Mouse (Mus musculus): ENCODE data around the gene Krt13. TPM values are rescaled to one million over a fixed set of nuclear protein-coding genes. Genes with fewer than 3 reads are reported as not detected.
A peak's percentile ranks its signal among the peaks of the same experiment; 100 is the strongest.

Krt13 gene
- polyA plus RNA-seq (2012; rRNA removed) (0.08 TPM in 1 of 2 replicates, not detected in the other), polyA plus RNA-seq (2014; fragmentation: Nextera tagmentation; extraction: Ambion mirVana) (not detected in 2 replicates)

DNA sequence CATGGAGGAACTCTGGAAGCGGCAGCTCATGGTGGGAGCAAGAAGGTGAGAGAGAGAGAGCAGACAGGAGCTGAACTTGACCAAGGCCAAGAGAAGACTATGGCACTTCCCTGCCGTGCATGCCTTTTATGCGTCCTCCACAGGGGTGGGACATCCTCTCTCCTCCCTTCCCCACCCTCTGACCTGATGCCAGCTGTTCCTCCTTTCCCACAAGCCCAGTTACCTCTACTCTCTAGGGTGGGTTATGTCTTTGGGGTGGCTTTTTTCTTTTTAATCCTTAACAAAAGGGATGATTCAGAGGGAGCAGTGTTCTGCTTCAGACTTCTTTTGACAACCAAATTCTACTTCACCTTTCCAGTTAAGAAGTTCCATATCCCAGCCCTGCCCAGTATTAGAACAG is at the start of gene Krt13:
TSS of gene Krt13 (minus strand) at position 101 of the 400 bp plus-strand sequence.
- H3K9ac ChIP-seq (replicated peaks), result no peak within 1 kb of the TSS
- H3K27me3 ChIP-seq (ENCODE audit: control insufficient read depth, insufficient read depth, low read length), result no peaks in the 10 kb centered on the region
- no peaks in the 10 kb centered on the region for H3K4me1 ChIP-seq (replicated peaks; ENCODE audit: control insufficient read depth in 2 of 2, insufficient read depth in 2 of 2, low read length in 1 of 2)
- H3K4me3 ChIP-seq (ENCODE audit: insufficient read depth in 1 of 2, low read depth in 2 of 2, low read length in 2 of 2), result no peak within 1 kb of the TSS
- H3K27ac ChIP-seq, result no peak within 1 kb of the TSS
- ATAC-seq (ENCODE audit: insufficient read depth) (no peak), DNase-seq (ENCODE audit: low read depth in 3 of 3, low spot score in 3 of 3) (no peak)
- no peak for TF ChIP-seq EP300 (IDR thresholded peaks at IDR 0.05; ENCODE audit: low read depth)
- TF ChIP-seq CTCF (IDR thresholded peaks at IDR 0.05; ENCODE audit: low read depth), result no peak
- 46% methylated on average over 3 of the region's 3 CpGs for WGBS (ENCODE audit: insufficient replicate concordance)
- no peak within 1 kb of the TSS for H3K4me2 ChIP-seq (ENCODE audit: low read depth)
- no peaks in the 10 kb centered on the region for H3K9me3 ChIP-seq (ENCODE audit: control insufficient read depth, low read length)
- no peaks in the 10 kb centered on the region for H3K36me3 ChIP-seq (replicated peaks; ENCODE audit: control insufficient read depth, insufficient read depth, low read depth)

DNA sequence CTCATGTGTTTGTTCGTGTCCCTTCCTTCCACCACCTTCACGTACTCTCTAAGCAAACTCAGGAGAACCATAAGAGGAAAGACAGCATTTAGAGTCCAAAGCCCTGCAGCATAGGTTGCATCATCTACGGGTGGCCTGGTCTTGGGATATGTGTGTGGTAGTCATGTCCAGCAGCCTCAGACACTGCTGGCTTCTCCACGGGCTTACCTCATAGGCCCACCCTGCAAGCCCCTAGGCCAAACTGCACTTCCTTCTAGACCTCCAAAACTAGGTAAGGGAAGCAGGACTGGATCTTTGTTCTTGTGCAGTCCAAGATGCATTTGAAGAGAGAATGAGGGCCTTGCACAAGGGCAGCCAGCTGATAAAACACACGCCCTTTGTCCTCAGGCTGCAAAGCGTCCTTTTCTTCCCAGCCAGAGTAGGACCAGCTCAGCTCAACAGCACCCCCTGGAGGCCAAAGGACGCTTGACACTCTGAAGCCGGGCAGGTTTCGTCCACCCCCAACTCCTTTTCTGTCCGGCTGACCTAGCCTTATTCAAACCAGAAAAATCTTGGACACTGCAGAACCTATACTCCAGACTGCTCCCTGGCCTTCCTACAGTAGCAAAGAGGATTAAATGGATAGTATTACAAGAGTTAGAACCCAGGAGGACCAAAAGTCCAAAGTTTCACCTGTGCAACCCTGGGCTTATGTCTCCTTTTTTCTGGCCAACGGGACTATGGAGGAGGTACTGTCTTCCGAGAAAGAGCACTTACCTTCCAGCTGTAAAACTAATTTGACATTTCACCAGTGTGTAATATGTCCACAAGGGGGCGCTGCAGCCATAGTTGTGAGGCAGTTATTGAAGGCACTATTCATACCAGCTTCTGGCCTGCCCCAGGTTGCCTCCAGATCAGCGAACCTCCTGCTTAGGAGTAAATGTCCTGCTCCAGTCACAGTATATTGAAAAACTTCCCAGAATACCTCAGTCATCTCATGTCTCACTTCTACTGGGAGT is 47.7 kb upstream of the Krt13 start:
- no peak overlapping the region for H3K4me3 ChIP-seq (ENCODE audit: insufficient read depth in 1 of 2, low read depth in 2 of 2, low read length in 2 of 2)
- no peak overlapping the region for H3K4me2 ChIP-seq (ENCODE audit: low read depth)
- no peak overlapping the region for H3K27ac ChIP-seq
- no peaks in the 10 kb centered on the region for H3K36me3 ChIP-seq (replicated peaks; ENCODE audit: control insufficient read depth, insufficient read depth, low read depth)
- no peaks in the 10 kb centered on the region; a peak in 1 of 4 replicates for H3K4me1 ChIP-seq (replicated peaks; ENCODE audit: control insufficient read depth in 2 of 2, insufficient read depth in 2 of 2, low read length in 1 of 2)
- no peaks in the 10 kb centered on the region for H3K27me3 ChIP-seq (ENCODE audit: control insufficient read depth, insufficient read depth, low read length)
- DNase-seq (ENCODE audit: low read depth in 3 of 3, low spot score in 3 of 3) (peak in 2 of 3 experiments; percentile 11 to 35), ATAC-seq (ENCODE audit: insufficient read depth) (no peak)
- 25% methylated on average over 14 of the region's 14 CpGs for WGBS (ENCODE audit: insufficient replicate concordance)
- no peaks in the 10 kb centered on the region for H3K9me3 ChIP-seq (ENCODE audit: control insufficient read depth, low read length)
- no peak overlapping the region for H3K9ac ChIP-seq (replicated peaks)
- TF ChIP-seq CTCF (IDR thresholded peaks at IDR 0.05; ENCODE audit: low read depth), result peak; percentile 90
- TF ChIP-seq EP300 (IDR thresholded peaks at IDR 0.05; ENCODE audit: low read depth), result no peak

DNA sequence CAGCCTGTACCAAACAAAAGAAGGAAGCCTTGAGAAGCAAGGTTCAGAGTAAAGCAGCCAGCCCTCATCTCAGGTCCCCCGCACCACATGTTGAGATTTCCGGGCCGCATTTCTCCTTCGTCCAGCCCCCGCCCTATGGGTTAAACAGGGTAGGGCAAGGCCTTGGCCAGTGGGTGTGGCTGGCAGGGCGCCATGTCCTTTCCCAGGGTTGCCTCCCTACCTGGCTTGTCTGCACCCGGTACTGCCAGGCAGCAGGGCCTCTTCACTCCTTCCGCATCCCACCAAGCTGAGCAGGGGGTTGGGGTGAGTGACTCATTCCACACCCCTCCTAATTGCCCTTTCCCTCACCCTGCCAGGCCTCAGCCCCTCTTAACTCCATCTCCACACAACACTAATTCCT is 46.7 kb upstream of the Krt13 start:
- ATAC-seq (ENCODE audit: insufficient read depth) (no peak), DNase-seq (ENCODE audit: low read depth in 3 of 3, low spot score in 3 of 3) (no peak)
- TF ChIP-seq EP300 (IDR thresholded peaks at IDR 0.05; ENCODE audit: low read depth) (no peak), CTCF (IDR thresholded peaks at IDR 0.05; ENCODE audit: low read depth) (no peak)
- WGBS (ENCODE audit: insufficient replicate concordance), result 54% methylated on average over 8 of the region's 8 CpGs
- no peak overlapping the region for H3K4me3 ChIP-seq (ENCODE audit: insufficient read depth in 1 of 2, low read depth in 2 of 2, low read length in 2 of 2)
- H3K4me2 ChIP-seq (ENCODE audit: low read depth), result no peak overlapping the region
- no peaks in the 10 kb centered on the region for H3K27me3 ChIP-seq (ENCODE audit: control insufficient read depth, insufficient read depth, low read length)
- no peak overlapping the region for H3K9ac ChIP-seq (replicated peaks)
- H3K4me1 ChIP-seq (replicated peaks; ENCODE audit: control insufficient read depth in 2 of 2, insufficient read depth in 2 of 2, low read length in 1 of 2), result no peaks in the 10 kb centered on the region; a peak in 1 of 4 replicates
- no peaks in the 10 kb centered on the region for H3K9me3 ChIP-seq (ENCODE audit: control insufficient read depth, low read length)
- H3K27ac ChIP-seq, result no peak overlapping the region
- no peaks in the 10 kb centered on the region for H3K36me3 ChIP-seq (replicated peaks; ENCODE audit: control insufficient read depth, insufficient read depth, low read depth)

DNA sequence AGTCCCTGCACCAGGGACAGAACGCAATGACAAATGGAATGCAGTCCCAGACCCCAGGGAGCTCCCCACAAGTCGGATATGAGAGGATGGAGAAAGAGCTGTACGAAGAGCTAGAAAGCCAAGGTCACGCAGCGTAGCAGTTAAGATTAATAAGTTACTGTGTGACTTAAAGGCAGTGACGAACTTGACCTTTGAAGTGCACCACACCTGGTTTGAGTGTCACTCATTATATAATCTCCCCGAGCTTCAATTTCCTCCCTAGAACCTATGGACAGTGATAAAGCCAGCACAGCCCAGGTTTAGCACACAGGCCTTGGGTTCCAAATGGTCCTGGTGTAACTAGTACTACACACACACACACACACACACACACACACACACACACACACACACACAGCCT is 43.0 kb upstream of the Krt13 start:
- Histone ChIP-seq H3K9ac (replicated peaks) (no peak overlapping the region), H3K4me2 (ENCODE audit: low read depth) (no peak overlapping the region), H3K27me3 (ENCODE audit: control insufficient read depth, insufficient read depth, low read length) (no peaks in the 10 kb centered on the region), H3K27ac (no peak overlapping the region), H3K9me3 (ENCODE audit: control insufficient read depth, low read length) (no peaks in the 10 kb centered on the region), H3K36me3 (replicated peaks; ENCODE audit: control insufficient read depth, insufficient read depth, low read depth) (no peaks in the 10 kb centered on the region), H3K4me3 (ENCODE audit: insufficient read depth in 1 of 2, low read depth in 2 of 2, low read length in 2 of 2) (no peak overlapping the region), H3K4me1 (replicated peaks; ENCODE audit: control insufficient read depth in 2 of 2, insufficient read depth in 2 of 2, low read length in 1 of 2) (no peaks in the 10 kb centered on the region; a peak in 1 of 4 replicates)
- TF ChIP-seq EP300 (IDR thresholded peaks at IDR 0.05; ENCODE audit: low read depth), result no peak
- no peak for TF ChIP-seq CTCF (IDR thresholded peaks at IDR 0.05; ENCODE audit: low read depth)
- DNase-seq (ENCODE audit: low read depth in 3 of 3, low spot score in 3 of 3) (no peak), ATAC-seq (ENCODE audit: insufficient read depth) (no peak)
- WGBS (ENCODE audit: insufficient replicate concordance), result 35% methylated on average over 7 of the region's 7 CpGs

DNA sequence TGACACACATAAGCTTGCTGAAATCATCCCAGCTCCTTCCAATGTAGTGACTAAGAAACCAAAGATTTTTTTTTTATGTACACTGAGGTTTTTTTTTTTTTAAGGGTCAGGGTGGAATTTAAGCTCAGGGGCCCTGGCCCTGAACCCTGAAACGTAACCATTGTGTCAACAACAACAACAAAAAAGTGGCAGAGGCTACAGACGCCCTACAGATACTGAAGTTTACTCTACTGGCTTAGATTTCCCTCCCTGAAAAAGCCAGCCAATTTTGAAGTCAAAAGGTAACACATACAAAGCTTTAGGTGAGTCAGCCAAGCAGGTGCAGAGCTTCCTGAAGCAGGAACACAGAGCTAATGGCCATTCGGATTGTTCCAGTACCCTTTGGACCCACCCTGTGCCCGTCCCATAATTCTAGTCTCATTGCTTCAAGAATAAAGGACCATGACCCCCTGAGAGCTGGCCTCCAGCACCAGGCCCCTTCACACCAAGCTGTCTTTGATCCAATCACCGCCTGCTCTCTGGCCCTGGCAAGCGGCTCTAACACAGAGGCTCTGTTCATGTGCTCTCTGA is 36.6 kb upstream of the Krt13 start:
- Histone ChIP-seq H3K9me3 (ENCODE audit: control insufficient read depth, low read length) (no peaks in the 10 kb centered on the region), H3K36me3 (replicated peaks; ENCODE audit: control insufficient read depth, insufficient read depth, low read depth) (no peaks in the 10 kb centered on the region), H3K27ac (no peak overlapping the region), H3K4me2 (ENCODE audit: low read depth) (no peak overlapping the region), H3K4me3 (ENCODE audit: insufficient read depth in 1 of 2, low read depth in 2 of 2, low read length in 2 of 2) (no peak overlapping the region), H3K4me1 (replicated peaks; ENCODE audit: control insufficient read depth in 2 of 2, insufficient read depth in 2 of 2, low read length in 1 of 2) (no peaks in the 10 kb centered on the region), H3K27me3 (ENCODE audit: control insufficient read depth, insufficient read depth, low read length) (no peaks in the 10 kb centered on the region), H3K9ac (replicated peaks) (no peak overlapping the region)
- DNase-seq (ENCODE audit: low read depth in 3 of 3, low spot score in 3 of 3), result no peak
- ATAC-seq (ENCODE audit: insufficient read depth), result no peak
- WGBS (ENCODE audit: insufficient replicate concordance), result 49% methylated on average over 6 of the region's 6 CpGs
- no peak for TF ChIP-seq CTCF (IDR thresholded peaks at IDR 0.05; ENCODE audit: low read depth)
- TF ChIP-seq EP300 (IDR thresholded peaks at IDR 0.05; ENCODE audit: low read depth), result no peak

All from liver, embryonic 14.5 days (tissue).